Mouse (Mus musculus) megakaryocyte, embryonic 14.5 days (primary cell): ENCODE results near the gene Nxnl1.
"Not testable (repeated sequence)": the region's sequence is repeated elsewhere in the genome, so short reads cannot be mapped to it uniquely, and the experiment has no call there.

Experiments used
- FLI1 ChIP-seq: IDR thresholded peaks from 2 replicates; pipeline ENCODE4 v1.6.1; 2012; ENCODE audit warnings: low read length, inconsistent platforms, mixed read lengths
- GATA1 ChIP-seq: IDR thresholded peaks from 3 replicates; pipeline ENCODE4 v1.6.1; 2012; ENCODE audit warnings: mixed read lengths, low read length, inconsistent platforms, borderline replicate concordance

DNA sequence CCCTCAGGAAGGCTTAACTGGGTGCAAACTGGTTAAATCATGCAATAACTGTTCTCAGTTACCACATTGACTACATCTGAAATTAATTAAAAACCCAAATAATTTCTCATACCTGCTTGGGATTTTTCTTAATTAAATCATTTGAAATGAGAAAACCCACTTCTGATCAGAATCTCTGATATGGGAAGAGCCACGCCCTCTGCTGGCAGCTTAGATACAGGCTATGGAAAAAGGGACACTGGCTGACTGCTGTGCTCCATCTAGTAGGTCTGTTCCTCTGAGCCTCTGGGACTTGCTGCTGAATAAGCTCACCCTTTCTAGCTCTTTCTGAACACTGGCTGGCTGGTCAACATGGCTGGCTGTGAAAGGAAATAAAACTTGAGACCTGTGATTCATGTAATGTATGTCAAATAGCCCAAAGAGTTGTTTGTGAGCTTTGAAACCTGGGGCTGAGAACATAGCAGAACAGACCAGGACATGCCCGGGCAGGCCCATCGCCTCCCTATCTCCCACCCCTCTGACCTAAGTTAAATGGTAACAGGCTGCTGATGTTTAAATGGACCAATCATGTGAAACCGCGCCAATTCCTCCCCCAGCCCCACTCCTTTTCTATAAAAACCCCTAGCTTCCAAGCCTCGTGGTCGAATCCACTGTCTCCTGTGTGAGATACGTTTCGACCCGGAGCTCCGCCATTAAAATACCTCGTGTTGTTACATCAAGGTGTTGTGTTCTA is 35.5 kb downstream of the Nxnl1 start:
- TF ChIP-seq GATA1, FLI1: not testable (repeated sequence)
